Mouse (Mus musculus): ENCODE measurements around the gene Tmem117.

Gene Tmem117

GRCm38 (mm10) chr15:94894086-94894485, 265.1 kb downstream of the Tmem117 start:
- in situ Hi-C loops (cut with MboI): no loop called here

GRCm38 (mm10) chr15:94895681-94896080, 266.6 kb downstream of the Tmem117 start:
- in situ Hi-C loops (cut with MboI): no loop called here

- in situ Hi-C loops (cut with MboI): no loop called here
Measured at GRCm38 (mm10) chr15:94903188-94903587, 274.2 kb downstream of the Tmem117 start.

- in situ Hi-C loops (cut with MboI): no loop called here
Measured at GRCm38 (mm10) chr15:94904672-94905407, 275.8 kb downstream of the Tmem117 start.

GRCm38 (mm10) chr15:94921672-94922071, 292.6 kb downstream of the Tmem117 start:
- in situ Hi-C loops (cut with MboI): no loop called here

GRCm38 (mm10) chr15:94927986-94928385, 299.0 kb downstream of the Tmem117 start:
- in situ Hi-C loops (cut with MboI): no loop called here

- in situ Hi-C loops (cut with MboI): no loop called here
Measured at GRCm38 (mm10) chr15:94930743-94931142, 301.7 kb downstream of the Tmem117 start.

- in situ Hi-C loops (cut with MboI): no loop called here
Measured at GRCm38 (mm10) chr15:94933044-94933443, 304.0 kb downstream of the Tmem117 start.

GRCm38 (mm10) chr15:94933480-94933879, 304.4 kb downstream of the Tmem117 start:
- in situ Hi-C loops (cut with MboI): no loop called here

- in situ Hi-C loops (cut with MboI): no loop called here
Measured at GRCm38 (mm10) chr15:94941954-94942353, 312.9 kb downstream of the Tmem117 start.

GRCm38 (mm10) chr15:94942465-94942864, 313.4 kb downstream of the Tmem117 start:
- in situ Hi-C loops (cut with MboI): no loop called here

- in situ Hi-C loops (cut with MboI): no loop called here
Measured at GRCm38 (mm10) chr15:94943891-94944290, 314.9 kb downstream of the Tmem117 start.

GRCm38 (mm10) chr15:94951382-94952048, 322.5 kb downstream of the Tmem117 start:
- in situ Hi-C loops (cut with MboI): no loop called here

GRCm38 (mm10) chr15:94956697-94957096, 327.7 kb downstream of the Tmem117 start:
- in situ Hi-C loops (cut with MboI): no loop called here

- in situ Hi-C loops (cut with MboI): no loop called here
Measured at GRCm38 (mm10) chr15:94957202-94957601, 328.2 kb downstream of the Tmem117 start.

GRCm38 (mm10) chr15:94967004-94967403, 338.0 kb downstream of the Tmem117 start:
- in situ Hi-C loops (cut with MboI): no loop called here

- in situ Hi-C loops (cut with MboI): no loop called here
Measured at GRCm38 (mm10) chr15:94968403-94969180, 339.6 kb downstream of the Tmem117 start.

- in situ Hi-C loops (cut with MboI): no loop called here
Measured at GRCm38 (mm10) chr15:94981798-94982197, 352.8 kb downstream of the Tmem117 start.

GRCm38 (mm10) chr15:94995352-94995751, 366.3 kb downstream of the Tmem117 start:
- in situ Hi-C loops (cut with MboI): no loop called here

- in situ Hi-C loops (cut with MboI): no loop called here
Measured at GRCm38 (mm10) chr15:95005121-95005824, 376.2 kb downstream of the Tmem117 start.

GRCm38 (mm10) chr15:95022251-95022650, 393.2 kb downstream of the Tmem117 start:
- in situ Hi-C loops (cut with MboI): no loop called here

GRCm38 (mm10) chr15:95024401-95024800, 395.4 kb downstream of the Tmem117 start:
- in situ Hi-C loops (cut with MboI): no loop called here
